Mouse (Mus musculus) neural tube, embryonic 12.5 days (tissue): ENCODE data around the gene Stx8. TPM values are rescaled to one million over a fixed set of nuclear protein-coding genes. Genes with fewer than 3 reads are reported as not detected.

ENCODE experiments used
- ATAC-seq: fragments of 200-750 bp; cut with Nextera tagmentation; 2 replicates; pipeline ENCODE4 v1.8.0; 2017; ENCODE audit warnings: low read depth, mild to moderate bottlenecking, moderate TSS enrichment, moderate library complexity; ENCODE audit not compliant: low FRiP score
- H3K27ac ChIP-seq: fragments of 300-500 bp; sonication (generic); 2 replicates; pipeline ENCODE4 v1.5.1; 2016
- H3K27me3 ChIP-seq: fragments of 300-500 bp; sonication (generic); replicated peaks from 2 replicates; pipeline ENCODE4 v1.6.1; 2016; ENCODE audit warnings: mild to moderate bottlenecking
- H3K36me3 ChIP-seq: fragments of 300-500 bp; sonication (generic); 2 replicates; pipeline ENCODE4 v1.6.1; 2016; ENCODE audit warnings: mild to moderate bottlenecking
- H3K4me1 ChIP-seq: fragments of 300-500 bp; sonication (generic); 2 replicates; pipeline ENCODE4 v1.6.1; 2016
- H3K4me2 ChIP-seq: fragments of 300-500 bp; sonication (generic); replicated peaks from 2 replicates; pipeline ENCODE4 v1.6.1; 2016; ENCODE audit warnings: mild to moderate bottlenecking
- H3K4me3 ChIP-seq: fragments of 300-500 bp; sonication (generic); 2 replicates; pipeline ENCODE4 v1.5.1; 2016
- H3K9ac ChIP-seq: fragments of 300-500 bp; sonication (generic); 2 replicates; pipeline ENCODE4 v1.6.1; 2016; ENCODE audit warnings: mild to moderate bottlenecking
- H3K9me3 ChIP-seq: fragments of 300-500 bp; sonication (generic); 2 replicates; pipeline ENCODE4 v1.6.1; 2016; ENCODE audit warnings: mild to moderate bottlenecking
- WGBS: fragments of 180-500 bp; shearing (Covaris S2); methylation state at CpG from one replicate; pipeline ENCODE4 v1.1.7; 2016; 5-methylcytosine and 5-hydroxymethylcytosine counted together
- polyA plus RNA-seq: library from polyadenylated mRNA; unstranded; fragments of >200 nt; fragmentation: Nextera tagmentation; extraction: Ambion mirVana; gene quantifications from 2 replicates; pipeline ENCODE4 v1.2.1, GENCODE M21; 2016

Stx8 gene
- polyA plus RNA-seq, 1 experiment from 2014 or later = 69.0 TPM

DNA sequence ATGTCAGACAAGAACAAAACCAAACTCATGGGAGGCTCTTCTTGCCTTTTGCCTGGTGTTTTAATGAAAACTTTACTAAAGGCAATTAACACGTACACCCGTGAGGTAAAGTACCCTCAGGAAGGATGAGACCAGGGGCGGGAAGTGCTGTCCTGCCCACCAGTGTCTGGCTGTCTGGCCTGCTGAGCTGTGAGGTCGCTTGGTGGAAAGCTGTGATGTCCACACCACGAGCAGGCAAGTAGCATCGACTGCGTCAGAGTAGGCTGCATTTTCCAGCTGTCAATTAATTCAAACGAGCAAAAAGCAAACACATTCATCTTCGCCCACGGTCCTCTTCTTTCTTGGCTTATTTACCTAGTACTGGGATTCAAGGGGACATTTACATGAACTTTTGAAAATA lies 232.7 kb downstream of the Stx8 start:
- Histone ChIP-seq H3K4me2 (no peak overlapping the region), H3K4me3 (no peak overlapping the region), H3K4me1 (peaks cover 40% of the 10 kb centered on the region), H3K27me3 (no peaks in the 10 kb centered on the region; the same call in 1 of the 2 replicates), H3K36me3 (no peaks in the 10 kb centered on the region), H3K9ac (no peak overlapping the region), H3K9me3 (no peaks in the 10 kb centered on the region), H3K27ac (no peak overlapping the region)
- no peak for ATAC-seq
- 66% methylated on average over 10 of the region's 10 CpGs for WGBS

DNA sequence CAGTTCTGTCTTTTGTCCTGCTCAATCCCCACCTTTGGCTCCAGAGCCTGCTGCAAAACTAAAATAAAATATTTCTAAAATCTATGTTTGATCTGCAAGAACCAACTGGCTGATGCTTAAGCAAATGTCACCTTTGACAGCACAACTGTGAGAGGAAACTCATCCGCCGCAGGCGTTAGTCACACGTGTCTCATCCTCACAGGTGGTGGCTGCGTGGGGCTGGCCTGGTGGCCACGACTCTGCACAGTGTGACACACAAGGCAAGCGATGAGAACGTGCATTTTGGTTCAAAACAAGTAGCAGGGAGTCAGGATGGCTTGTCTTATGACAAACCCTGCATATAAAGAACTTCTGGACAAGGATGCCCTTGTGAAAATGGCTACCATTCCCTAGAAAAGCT lies 233.1 kb downstream of the Stx8 start:
- H3K4me2 ChIP-seq = no peak overlapping the region
- H3K27ac ChIP-seq = no peak overlapping the region
- H3K27me3 ChIP-seq = no peaks in the 10 kb centered on the region; the same call in 1 of the 2 replicates
- H3K4me1 ChIP-seq = peaks cover 43% of the 10 kb centered on the region
- no peak for ATAC-seq
- H3K36me3 ChIP-seq = no peaks in the 10 kb centered on the region
- no peak overlapping the region for H3K9ac ChIP-seq
- no peaks in the 10 kb centered on the region for H3K9me3 ChIP-seq
- no peak overlapping the region for H3K4me3 ChIP-seq
- WGBS = 70% methylated on average over 8 of the region's 8 CpGs

DNA sequence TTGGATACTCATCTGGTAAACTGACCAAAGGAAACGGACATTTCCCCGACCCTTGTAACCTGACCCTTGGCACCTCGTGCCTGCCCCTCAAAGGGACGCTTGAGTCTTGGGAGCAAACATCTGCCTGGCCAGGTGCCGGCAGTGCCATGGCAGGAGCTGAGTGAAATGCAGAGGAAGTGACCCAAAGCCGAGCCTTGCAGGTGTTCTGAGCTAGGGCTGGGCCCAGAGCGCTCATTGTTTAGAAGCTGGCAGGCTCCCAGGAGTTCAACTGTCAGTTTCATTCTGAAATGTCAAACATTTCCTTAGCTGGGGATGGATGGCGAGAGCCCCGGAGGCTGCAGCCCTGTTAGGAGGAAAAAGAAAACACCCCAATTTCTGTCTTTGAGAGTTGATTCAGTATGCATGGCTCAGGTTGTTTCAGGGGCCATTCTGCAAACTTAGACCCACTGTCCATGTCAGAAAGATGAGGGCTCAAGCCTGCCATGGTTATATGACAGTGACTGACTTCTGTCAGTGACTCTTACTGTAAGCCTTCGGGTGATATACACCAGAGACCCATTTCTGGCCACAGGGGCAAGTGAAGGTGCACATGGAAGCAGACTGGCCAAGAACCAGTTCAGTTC lies 233.9 kb downstream of the Stx8 start:
- Histone ChIP-seq H3K9ac (no peak overlapping the region), H3K27ac (no peak overlapping the region), H3K4me3 (no peak overlapping the region), H3K9me3 (no peaks in the 10 kb centered on the region), H3K27me3 (no peaks in the 10 kb centered on the region; the same call in 1 of the 2 replicates), H3K4me1 (peaks cover 36% of the 10 kb centered on the region), H3K4me2 (no peak overlapping the region), H3K36me3 (no peaks in the 10 kb centered on the region)
- no peak for ATAC-seq
- 37% methylated on average over 10 of the region's 10 CpGs for WGBS

DNA sequence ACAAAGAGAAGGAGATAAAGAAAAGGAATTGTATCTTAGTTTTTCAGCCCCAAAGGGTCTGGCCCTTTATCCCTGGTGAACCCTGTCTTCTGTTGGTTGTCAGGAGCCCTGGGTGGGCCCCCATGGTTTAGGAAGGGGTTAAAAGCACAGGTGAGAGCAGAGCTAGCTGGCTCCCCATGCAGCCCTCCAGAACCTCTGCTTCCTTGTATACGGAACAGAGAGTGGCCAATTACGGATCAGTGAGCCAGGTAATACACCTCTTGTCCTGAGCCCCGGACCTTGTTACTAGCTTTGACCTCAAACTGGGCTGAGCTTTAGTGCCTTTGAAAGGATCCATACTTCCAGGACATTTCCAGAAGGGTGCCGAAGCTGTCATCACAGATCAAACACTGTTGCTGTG lies 234.5 kb downstream of the Stx8 start:
- Histone ChIP-seq H3K27ac (no peak overlapping the region), H3K4me2 (no peak overlapping the region), H3K4me3 (no peak overlapping the region), H3K9ac (no peak overlapping the region), H3K27me3 (no peaks in the 10 kb centered on the region; the same call in 1 of the 2 replicates), H3K9me3 (no peaks in the 10 kb centered on the region), H3K4me1 (peaks cover 33% of the 10 kb centered on the region), H3K36me3 (no peaks in the 10 kb centered on the region)
- WGBS = 86% methylated on average over 4 of the region's 4 CpGs
- no peak for ATAC-seq

DNA sequence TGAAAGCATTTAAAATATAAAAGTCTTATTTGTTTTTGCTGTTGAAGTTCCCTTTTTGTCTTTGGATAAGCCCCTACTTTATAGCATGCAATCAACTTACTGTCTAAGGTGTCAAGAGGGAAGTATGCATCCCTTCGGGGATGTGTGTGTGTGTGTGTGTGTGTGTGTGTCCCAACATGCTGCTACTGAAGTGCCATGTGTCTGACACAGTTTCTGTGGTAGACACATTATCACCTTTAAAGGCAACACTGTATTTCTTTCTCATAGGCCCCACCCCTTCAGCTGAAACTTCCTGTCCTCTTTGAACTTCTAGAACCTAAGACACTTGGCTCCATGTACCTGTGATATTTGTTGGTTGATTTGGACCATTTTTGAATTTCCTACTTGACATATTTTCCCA lies 235.1 kb downstream of the Stx8 start:
- WGBS = 69% methylated on average over 1 of the region's 1 CpGs
- H3K4me3 ChIP-seq = no peak overlapping the region
- H3K27ac ChIP-seq = no peak overlapping the region
- peaks cover 27% of the 10 kb centered on the region for H3K4me1 ChIP-seq
- no peak for ATAC-seq
- no peaks in the 10 kb centered on the region; the same call in 1 of the 2 replicates for H3K27me3 ChIP-seq
- peaks cover 3% of the 10 kb centered on the region; the same call in 1 of the 2 replicates for H3K36me3 ChIP-seq
- no peaks in the 10 kb centered on the region for H3K9me3 ChIP-seq
- no peak overlapping the region for H3K9ac ChIP-seq
- H3K4me2 ChIP-seq = no peak overlapping the region

DNA sequence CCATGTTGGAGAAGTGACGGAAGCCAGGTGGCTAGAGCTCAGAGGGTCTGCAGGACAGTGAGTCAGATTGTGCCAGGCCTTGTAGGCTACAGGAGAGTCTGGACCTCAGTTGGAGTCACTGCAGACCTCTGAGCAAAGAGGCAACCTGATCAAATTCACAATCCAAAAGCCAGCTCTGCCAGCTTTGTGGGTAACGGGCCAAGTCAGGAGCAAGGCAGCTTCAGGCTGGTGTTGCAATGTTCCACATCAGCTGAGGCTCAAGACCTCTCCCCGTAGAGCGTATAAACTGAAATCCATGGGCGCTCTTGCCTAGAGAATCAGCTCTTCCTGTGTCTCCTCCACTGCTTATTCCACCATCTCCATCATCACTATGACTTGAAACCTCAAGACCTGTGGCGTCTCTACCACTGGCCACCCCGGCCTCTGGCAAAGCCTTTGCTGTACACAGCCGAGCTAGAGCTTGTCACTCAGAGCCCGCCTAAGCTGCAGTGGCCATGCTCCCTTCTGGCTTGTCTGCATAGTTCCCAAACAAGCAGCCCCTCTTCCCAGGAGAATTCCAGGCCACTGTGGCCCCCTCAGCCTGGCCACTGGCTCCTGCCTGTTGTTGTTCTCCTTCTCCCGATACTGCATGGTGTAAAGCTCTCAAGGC lies 235.9 kb downstream of the Stx8 start:
- Histone ChIP-seq H3K4me3 (no peak overlapping the region), H3K9ac (no peak overlapping the region), H3K4me1 (peaks cover 26% of the 10 kb centered on the region), H3K9me3 (no peaks in the 10 kb centered on the region), H3K36me3 (peaks cover 3% of the 10 kb centered on the region; the same call in 1 of the 2 replicates), H3K4me2 (no peak overlapping the region), H3K27me3 (no peaks in the 10 kb centered on the region; the same call in 1 of the 2 replicates), H3K27ac (no peak overlapping the region)
- 81% methylated on average over 10 of the region's 10 CpGs for WGBS
- ATAC-seq = no peak

DNA sequence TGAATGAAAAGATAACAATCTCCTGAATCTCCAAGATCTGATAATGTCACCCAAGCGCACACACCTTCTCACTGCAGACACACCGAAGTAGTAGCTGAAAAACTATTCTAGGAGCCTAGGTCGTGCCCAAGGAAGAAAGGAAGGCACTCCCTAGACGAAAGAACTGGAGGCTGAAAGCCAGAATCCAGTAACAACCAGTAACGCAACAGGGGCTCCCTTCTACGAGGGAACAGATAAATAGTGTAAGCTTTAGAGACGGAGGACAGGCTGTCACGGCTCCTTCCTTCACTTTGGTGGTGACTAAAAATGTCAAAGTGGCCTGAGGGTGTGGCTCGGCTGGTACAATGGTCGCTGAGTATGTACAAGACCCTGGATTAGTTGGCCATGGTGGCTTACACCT lies 236.6 kb downstream of the Stx8 start:
- 57% methylated on average over 10 of the region's 10 CpGs for WGBS
- Histone ChIP-seq H3K9ac (no peak overlapping the region), H3K4me3 (no peak overlapping the region), H3K4me1 (peaks cover 26% of the 10 kb centered on the region), H3K27ac (no peak overlapping the region), H3K4me2 (no peak overlapping the region), H3K9me3 (no peaks in the 10 kb centered on the region), H3K36me3 (peaks cover 3% of the 10 kb centered on the region; the same call in 1 of the 2 replicates), H3K27me3 (no peaks in the 10 kb centered on the region)
- ATAC-seq = no peak

DNA sequence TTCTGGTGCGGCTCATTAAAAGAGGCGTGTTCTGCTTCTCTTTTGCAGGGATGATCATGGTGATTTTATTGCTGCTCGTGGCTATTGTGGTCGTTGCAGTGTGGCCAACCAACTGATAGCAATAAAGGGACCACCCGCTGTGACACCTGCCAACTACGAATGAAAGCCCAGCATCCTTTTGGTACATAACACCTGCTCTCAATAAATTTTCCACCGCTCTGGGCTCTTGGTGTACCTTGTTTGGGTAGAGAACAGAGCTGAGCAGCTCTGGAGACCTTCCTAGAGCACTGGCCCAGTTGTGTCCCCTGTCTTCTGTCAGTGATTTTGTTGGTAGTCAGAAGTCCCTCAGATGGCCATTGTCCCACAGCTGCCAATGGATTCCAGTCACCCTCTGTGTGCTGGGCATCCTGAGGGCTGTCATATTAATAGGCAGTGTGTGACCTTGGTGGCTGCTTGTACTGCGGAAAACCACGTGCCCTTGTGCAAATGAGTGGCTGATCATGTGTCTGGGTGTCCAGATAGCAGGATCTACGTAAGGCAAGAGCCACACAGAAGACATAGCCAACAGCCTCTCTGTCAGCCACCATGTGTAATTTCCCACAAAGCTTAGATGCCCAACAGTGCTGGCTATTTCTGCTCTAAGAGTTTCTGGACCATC lies 237.8 kb downstream of the Stx8 start:
- ATAC-seq = peak; percentile 65; the same call in 1 of the 2 replicates
- no peak overlapping the region for H3K27ac ChIP-seq

DNA sequence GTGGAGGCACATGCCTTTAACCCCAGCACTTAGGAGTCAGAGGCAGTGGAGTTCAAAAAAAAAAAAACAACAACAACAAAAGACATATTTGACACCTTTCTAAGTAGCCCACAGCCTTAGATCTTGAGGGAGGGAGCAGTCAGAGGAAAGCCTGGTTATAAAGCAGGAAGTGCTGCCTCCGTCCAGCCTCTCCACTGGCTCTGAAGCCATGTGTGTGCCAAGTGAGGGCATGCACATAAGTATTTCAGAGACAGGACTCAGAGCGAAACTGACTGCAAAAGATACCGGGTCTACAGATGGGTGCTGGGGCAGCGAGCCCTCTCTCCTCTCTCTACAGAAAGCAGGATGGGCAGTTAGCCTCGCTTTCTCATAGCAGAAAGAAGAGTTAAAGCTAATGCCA lies 238.4 kb downstream of the Stx8 start:
- peaks cover 26% of the 10 kb centered on the region for H3K4me1 ChIP-seq
- no peak for ATAC-seq
- H3K9ac ChIP-seq = no peak overlapping the region
- WGBS = 80% methylated on average over 5 of the region's 5 CpGs
- no peaks in the 10 kb centered on the region for H3K9me3 ChIP-seq
- H3K4me2 ChIP-seq = no peak overlapping the region
- peaks cover 3% of the 10 kb centered on the region; the same call in 1 of the 2 replicates for H3K36me3 ChIP-seq
- H3K4me3 ChIP-seq = no peak overlapping the region
- no peaks in the 10 kb centered on the region for H3K27me3 ChIP-seq
- no peak overlapping the region for H3K27ac ChIP-seq

More for the DNA sequence above, 237.8 kb downstream of the Stx8 start:
- no peak overlapping the region for H3K9ac ChIP-seq
- H3K4me1 ChIP-seq = peaks cover 26% of the 10 kb centered on the region
- peaks cover 3% of the 10 kb centered on the region; the same call in 1 of the 2 replicates for H3K36me3 ChIP-seq
- WGBS = 32% methylated on average over 10 of the region's 10 CpGs
- no peaks in the 10 kb centered on the region for H3K27me3 ChIP-seq
- H3K4me2 ChIP-seq = no peak overlapping the region
- H3K4me3 ChIP-seq = no peak overlapping the region
- H3K9me3 ChIP-seq = no peaks in the 10 kb centered on the region

DNA sequence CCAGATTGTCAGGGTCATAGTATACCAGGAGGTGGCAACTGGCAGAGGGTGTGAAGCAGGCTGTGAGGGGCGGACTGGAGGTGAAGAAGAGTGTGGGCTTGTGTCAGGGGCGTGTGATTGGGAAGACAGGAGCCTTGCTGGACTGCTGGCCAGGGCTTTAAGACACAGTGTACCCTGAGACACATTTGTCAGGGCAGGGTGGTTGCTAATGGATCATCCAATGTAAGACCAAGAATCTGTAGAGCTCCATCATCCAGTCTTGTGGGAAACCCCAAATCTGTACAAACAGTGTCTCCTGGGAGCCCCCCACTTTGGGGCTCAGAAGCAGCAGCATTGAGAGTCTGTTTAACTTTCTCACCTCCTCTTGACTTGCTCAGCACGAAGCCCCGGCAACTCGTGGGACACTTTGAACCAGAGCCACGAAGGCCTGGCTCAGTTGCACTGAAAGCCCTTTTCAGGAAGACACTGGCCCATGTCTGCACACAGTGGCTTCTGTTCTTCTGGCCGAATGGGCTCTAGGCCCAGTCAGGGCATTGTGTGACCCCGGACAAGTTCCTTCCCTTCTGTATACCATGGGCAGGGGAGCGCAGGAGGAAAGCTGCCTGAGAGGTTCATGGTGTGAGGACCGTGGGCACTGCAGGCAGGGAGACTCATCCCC lies 239.7 kb downstream of the Stx8 start:
- Histone ChIP-seq H3K36me3 (peaks cover 3% of the 10 kb centered on the region; the same call in 1 of the 2 replicates), H3K27ac (no peak overlapping the region), H3K4me3 (no peak overlapping the region), H3K9me3 (no peaks in the 10 kb centered on the region), H3K9ac (no peak overlapping the region), H3K4me2 (no peak overlapping the region), H3K27me3 (no peaks in the 10 kb centered on the region), H3K4me1 (peaks cover 19% of the 10 kb centered on the region)
- no peak for ATAC-seq
- 84% methylated on average over 10 of the region's 10 CpGs for WGBS

DNA sequence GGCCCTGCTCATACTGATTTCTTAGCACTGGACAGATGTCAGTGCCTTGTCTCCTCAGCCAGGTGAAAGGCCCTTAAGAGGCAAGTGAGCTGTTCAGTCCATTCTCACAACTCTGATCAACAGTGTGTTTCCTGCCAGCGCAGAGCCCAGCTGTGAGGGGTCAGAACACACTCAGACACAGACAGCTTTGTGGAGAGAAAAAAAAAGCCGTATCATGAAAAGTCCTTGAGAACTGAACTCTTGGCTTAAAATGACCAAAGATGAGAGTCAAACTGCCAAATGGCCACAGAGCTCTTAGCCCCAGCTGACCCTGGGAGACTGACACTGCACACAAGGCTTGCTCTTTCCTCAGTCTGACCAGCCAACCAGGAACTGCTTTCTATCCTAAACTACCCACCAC lies 242.0 kb downstream of the Stx8 start:
- Histone ChIP-seq H3K27ac (no peak overlapping the region), H3K9me3 (no peaks in the 10 kb centered on the region), H3K4me3 (no peak overlapping the region), H3K9ac (no peak overlapping the region), H3K4me2 (no peak overlapping the region), H3K36me3 (peaks cover 8% of the 10 kb centered on the region), H3K27me3 (no peaks in the 10 kb centered on the region), H3K4me1 (peaks cover 23% of the 10 kb centered on the region)
- ATAC-seq = no peak
- WGBS = 83% methylated on average over 2 of the region's 2 CpGs

DNA sequence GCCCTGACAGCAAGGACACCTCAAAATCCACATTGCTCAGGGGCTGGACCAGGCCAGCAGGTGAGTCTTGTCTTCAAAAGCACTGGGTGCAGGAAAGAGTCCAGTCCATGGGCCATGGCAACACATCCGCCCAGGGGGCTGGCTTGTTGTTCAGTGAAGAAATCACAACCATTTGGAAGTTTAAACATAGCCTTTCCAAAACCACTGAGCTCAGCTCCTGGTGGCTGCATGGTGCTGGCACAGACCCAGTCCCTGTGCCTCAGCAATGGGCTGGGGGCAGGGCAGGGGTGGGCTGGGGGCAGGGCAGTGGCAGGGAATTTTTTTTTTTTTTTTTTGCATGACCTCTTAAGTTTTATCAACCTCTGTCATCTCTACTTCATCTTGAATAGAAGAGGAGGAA lies 242.6 kb downstream of the Stx8 start:
- Histone ChIP-seq H3K4me1 (peaks cover 20% of the 10 kb centered on the region), H3K27ac (no peak overlapping the region), H3K9ac (no peak overlapping the region), H3K36me3 (peaks cover 8% of the 10 kb centered on the region), H3K4me3 (no peak overlapping the region), H3K9me3 (no peaks in the 10 kb centered on the region), H3K27me3 (no peaks in the 10 kb centered on the region), H3K4me2 (no peak overlapping the region)
- WGBS = 97% methylated on average over 1 of the region's 1 CpGs
- ATAC-seq = no peak
